Mouse (Mus musculus) small intestine, adult 2 months (tissue): Measurements from ENCODE around the gene Zc3h12d.

Experiments used
- CTCF ChIP-seq: fragments of 200-500 bp; IDR thresholded peaks from 2 replicates; pipeline ENCODE4 v1.5.1; 2012; ENCODE audit warnings: low read depth, mild to moderate bottlenecking, control low read depth, inconsistent platforms, low read length, moderate library complexity, mixed read lengths; ENCODE audit not compliant: insufficient replicate concordance, insufficient read length; ENCODE audit errors: extremely low read depth
- POLR2A ChIP-seq: fragments of 200-500 bp; IDR thresholded peaks from 2 replicates; pipeline ENCODE4 v1.6.1; 2012; ENCODE audit warnings: low read depth, mild to moderate bottlenecking, control low read depth, inconsistent platforms, low read length, moderate library complexity

- TF ChIP-seq CTCF (no peak), POLR2A (no peak)
Observed at GRCm38 (mm10) chr10:7907151-7907550, 74.9 kb downstream of the Zc3h12d start.
